Mouse (Mus musculus): ENCODE results near the gene Pigl. TPM values are rescaled to one million over a fixed set of nuclear protein-coding genes. Genes with fewer than 3 reads are reported as not detected.
"Not testable (repeated sequence)": the region's sequence is repeated elsewhere in the genome, so short reads cannot be mapped to it uniquely, and the experiment has no call there.

Gene Pigl
- polyA plus RNA-seq, 1 experiment, result 8.2 TPM

DNA sequence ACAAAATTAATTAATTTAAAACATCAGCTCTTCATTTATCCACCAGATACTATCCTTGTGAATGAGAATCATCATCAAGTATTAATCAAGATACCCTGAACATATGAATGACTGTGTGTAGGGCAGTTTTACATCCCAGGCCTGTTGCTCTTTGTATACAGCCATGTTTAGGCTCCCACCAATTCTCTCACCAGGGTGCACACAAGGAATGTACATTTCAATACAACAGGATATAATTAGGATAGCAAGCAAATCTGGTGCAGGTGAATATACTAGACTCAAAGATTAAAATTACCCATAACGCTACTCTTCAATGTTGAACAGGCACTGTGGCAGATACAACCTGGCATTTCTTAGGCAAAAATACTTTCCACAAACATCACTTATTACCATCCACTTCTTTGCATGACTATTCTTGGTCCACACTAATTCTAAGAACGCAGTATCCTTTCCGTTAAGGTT is 2.2 kb upstream of the Pigl start:
- TF ChIP-seq POLR2A (IDR thresholded peaks at IDR 0.05; ENCODE audit: borderline replicate concordance, extremely low read depth, insufficient read depth, insufficient read length, poor library complexity, severe bottlenecking), result no peak
- no peak for TF ChIP-seq CTCF (IDR thresholded peaks at IDR 0.05; ENCODE audit: borderline replicate concordance, extremely low read depth, insufficient read depth, insufficient read length)
- DNase-seq (ENCODE audit: low read depth), result peak; percentile 56

DNA sequence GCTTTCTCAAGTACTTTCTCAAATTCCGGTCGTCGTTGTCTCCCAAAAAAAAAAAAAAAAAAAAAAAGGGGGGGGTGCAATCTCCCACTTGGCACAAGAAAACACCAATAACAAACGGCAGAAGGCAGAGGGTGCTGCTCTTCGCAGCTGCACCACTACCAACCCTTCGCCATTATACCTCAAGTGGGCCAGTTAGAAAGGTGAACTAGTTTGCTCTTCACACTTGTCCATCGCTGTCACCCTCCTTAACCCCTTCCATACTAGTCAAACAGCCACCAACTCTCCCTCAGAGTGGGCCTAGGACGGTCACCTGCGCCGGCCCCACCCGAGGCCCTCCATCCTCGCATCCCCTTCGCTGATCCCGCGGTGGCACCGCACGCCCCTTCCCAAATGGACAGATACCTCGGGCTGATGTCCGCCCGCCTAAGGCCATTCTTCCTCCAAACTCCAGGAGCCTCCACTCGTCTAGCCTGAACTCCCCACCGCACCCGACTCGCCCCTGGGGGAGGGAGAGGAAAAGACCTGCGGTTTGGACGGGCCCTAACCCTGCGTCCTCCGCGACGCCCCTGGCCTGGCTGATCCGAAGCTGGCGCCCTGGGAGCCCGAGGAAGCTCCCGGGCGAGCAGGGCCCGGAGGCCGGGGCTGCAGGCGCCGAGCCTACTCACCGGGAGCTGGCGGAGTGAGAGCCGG is 1.6 kb upstream of the Pigl start:
- DNase-seq (ENCODE audit: low read depth), result peak; percentile 86
- TF ChIP-seq POLR2A (IDR thresholded peaks at IDR 0.05; ENCODE audit: borderline replicate concordance, extremely low read depth, insufficient read depth, insufficient read length, poor library complexity, severe bottlenecking) (peak; percentile 9; the same call in 1 of the 2 replicates), CTCF (IDR thresholded peaks at IDR 0.05; ENCODE audit: borderline replicate concordance, extremely low read depth, insufficient read depth, insufficient read length) (peak; percentile 22; the same call in 1 of the 2 replicates)

GRCm38 (mm10) chr11:62457241-62457890 is 894 bp upstream of the Pigl start:
- peak; percentile 96 for DNase-seq (ENCODE audit: low read depth)
- TF ChIP-seq POLR2A (IDR thresholded peaks at IDR 0.05; ENCODE audit: borderline replicate concordance, extremely low read depth, insufficient read depth, insufficient read length, poor library complexity, severe bottlenecking), result peak; percentile 88
- TF ChIP-seq CTCF (IDR thresholded peaks at IDR 0.05; ENCODE audit: borderline replicate concordance, extremely low read depth, insufficient read depth, insufficient read length), result no peak

DNA sequence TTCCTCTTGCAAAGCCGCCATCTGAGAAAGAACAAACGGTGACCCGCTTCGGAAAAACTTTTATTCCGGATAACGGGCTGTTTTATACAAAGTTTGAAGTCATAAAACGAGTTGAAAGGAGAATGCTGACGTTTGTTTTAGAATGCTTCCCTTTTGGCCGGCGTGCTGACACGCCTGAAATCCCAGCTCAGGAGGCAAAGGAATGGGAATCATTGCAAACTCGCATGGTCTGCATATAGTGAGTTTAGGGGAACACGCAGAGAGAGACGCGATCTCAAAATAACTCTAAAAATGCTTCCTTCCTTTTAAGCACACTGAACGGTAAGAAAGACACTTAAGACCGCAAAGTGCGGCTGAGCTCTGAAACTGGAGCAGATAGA is 379 bp upstream of the Pigl start:
- TF ChIP-seq CTCF (IDR thresholded peaks at IDR 0.05; ENCODE audit: borderline replicate concordance, extremely low read depth, insufficient read depth, insufficient read length), result no peak
- TF ChIP-seq POLR2A (IDR thresholded peaks at IDR 0.05; ENCODE audit: borderline replicate concordance, extremely low read depth, insufficient read depth, insufficient read length, poor library complexity, severe bottlenecking), result no peak
- no peak for DNase-seq (ENCODE audit: low read depth)

DNA sequence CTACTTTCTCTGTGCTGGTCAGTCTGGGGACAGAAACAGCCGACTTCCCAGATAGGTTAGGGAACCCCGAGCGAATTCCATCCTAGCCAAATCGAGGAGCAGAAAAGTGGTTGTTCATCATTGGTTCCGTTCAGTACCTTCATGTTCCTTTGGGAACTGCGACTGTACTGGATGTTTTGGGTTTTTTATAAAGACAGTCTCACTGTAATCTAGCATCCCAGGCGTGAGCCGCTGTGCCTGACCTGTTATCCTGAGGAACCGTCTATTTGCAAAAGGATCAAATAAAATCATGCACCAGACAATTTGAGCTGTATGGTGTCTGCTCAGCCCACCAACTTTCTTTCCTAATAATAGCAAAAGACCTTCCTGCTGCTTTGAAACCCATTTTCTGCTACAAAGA is 520 bp downstream of the Pigl start:
- no peak for TF ChIP-seq POLR2A (IDR thresholded peaks at IDR 0.05; ENCODE audit: borderline replicate concordance, extremely low read depth, insufficient read depth, insufficient read length, poor library complexity, severe bottlenecking)
- TF ChIP-seq CTCF (IDR thresholded peaks at IDR 0.05; ENCODE audit: borderline replicate concordance, extremely low read depth, insufficient read depth, insufficient read length), result no peak
- DNase-seq (ENCODE audit: low read depth), result no peak

DNA sequence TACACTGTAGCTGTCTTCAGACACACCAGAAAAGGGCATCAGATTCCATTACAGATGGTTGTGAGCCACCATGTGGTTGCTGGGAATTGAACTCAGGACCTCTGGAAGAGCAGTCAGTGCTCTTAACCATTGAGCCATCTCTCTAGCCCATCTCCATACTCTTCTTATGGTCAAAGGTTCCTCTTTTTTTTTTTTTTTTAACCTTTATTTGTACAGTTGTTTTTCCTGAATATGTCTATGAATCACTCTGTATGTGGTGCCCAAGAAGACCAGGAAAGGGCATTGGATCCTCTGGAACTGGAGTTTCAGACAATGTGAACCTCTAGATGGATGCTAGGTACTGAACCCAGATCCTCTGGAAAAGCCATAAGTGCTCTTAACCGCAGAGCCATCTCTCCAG is 4.3 kb downstream of the Pigl start:
- DNase-seq (ENCODE audit: low read depth), result not testable (repeated sequence)

DNA sequence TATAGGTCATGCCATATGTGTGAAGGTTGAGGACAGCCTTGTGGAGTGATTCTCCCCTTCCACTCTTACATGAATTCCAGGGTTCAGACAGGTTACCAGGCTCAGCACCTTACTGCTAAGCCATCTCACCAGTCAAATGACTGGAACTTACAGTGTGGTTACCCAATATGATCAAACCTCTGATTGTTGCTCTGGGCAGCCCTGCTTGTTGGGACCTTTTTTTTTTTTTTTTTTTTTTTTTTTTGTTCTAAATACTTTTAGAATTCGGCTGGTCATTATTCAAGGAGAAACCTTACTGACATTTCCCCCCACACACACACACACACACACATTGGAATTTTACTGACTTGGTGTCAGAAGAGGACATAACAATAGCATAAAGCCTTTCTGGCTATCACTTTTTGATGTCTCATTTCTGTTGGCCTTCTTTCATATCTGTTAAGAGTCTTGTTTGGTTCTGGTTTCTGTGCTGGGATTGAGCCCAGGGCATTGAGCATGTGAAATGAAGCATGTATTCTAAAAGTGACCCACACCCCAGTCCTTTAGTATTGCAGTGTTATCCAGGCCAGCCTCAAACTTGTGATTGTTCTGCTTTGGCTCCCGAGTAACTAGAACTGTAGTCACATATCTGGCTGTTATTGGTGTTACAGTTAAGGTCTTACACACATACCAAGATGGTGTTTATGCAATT is 5.1 kb downstream of the Pigl start:
- TF ChIP-seq CTCF (IDR thresholded peaks at IDR 0.05; ENCODE audit: borderline replicate concordance, extremely low read depth, insufficient read depth, insufficient read length) (no peak), POLR2A (IDR thresholded peaks at IDR 0.05; ENCODE audit: borderline replicate concordance, extremely low read depth, insufficient read depth, insufficient read length, poor library complexity, severe bottlenecking) (no peak)
- peak; percentile 8 for DNase-seq (ENCODE audit: low read depth)

- DNase-seq (ENCODE audit: low read depth), result no peak
- TF ChIP-seq POLR2A (IDR thresholded peaks at IDR 0.05; ENCODE audit: borderline replicate concordance, extremely low read depth, insufficient read depth, insufficient read length, poor library complexity, severe bottlenecking), result no peak
- TF ChIP-seq CTCF (IDR thresholded peaks at IDR 0.05; ENCODE audit: borderline replicate concordance, extremely low read depth, insufficient read depth, insufficient read length), result no peak
These were observed 6.4 kb downstream of the Pigl start for GRCm38 (mm10) chr11:62464696-62465095.

GRCm38 (mm10) chr11:62465849-62466248 is 7.6 kb downstream of the Pigl start:
- no peak for DNase-seq (ENCODE audit: low read depth)
- TF ChIP-seq CTCF (IDR thresholded peaks at IDR 0.05; ENCODE audit: borderline replicate concordance, extremely low read depth, insufficient read depth, insufficient read length) (no peak), POLR2A (IDR thresholded peaks at IDR 0.05; ENCODE audit: borderline replicate concordance, extremely low read depth, insufficient read depth, insufficient read length, poor library complexity, severe bottlenecking) (no peak)

GRCm38 (mm10) chr11:62466546-62466945 is 8.3 kb downstream of the Pigl start:
- no peak for DNase-seq (ENCODE audit: low read depth)
- TF ChIP-seq POLR2A (IDR thresholded peaks at IDR 0.05; ENCODE audit: borderline replicate concordance, extremely low read depth, insufficient read depth, insufficient read length, poor library complexity, severe bottlenecking) (no peak), CTCF (IDR thresholded peaks at IDR 0.05; ENCODE audit: borderline replicate concordance, extremely low read depth, insufficient read depth, insufficient read length) (no peak)

DNA sequence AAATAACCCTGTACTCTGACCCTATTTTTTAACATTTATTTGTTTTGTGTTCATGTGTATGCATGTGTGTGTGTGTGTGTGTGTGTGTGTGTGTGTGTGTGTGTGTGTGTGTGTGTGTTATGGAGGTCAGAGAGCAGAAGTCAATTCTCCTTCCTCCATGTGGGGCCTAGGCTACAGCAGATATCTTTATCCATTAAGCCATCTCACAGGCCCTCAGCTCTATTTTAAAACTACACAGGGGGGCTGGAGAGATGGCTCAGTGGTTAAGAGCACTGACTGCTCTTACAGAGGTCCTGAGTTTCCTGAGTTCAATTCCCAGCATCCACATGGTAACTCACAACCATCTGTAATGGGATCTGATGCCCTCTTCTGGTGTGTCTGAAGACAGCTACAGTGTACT is 9.0 kb downstream of the Pigl start:
- DNase-seq (ENCODE audit: low read depth), result not testable (repeated sequence)

DNA sequence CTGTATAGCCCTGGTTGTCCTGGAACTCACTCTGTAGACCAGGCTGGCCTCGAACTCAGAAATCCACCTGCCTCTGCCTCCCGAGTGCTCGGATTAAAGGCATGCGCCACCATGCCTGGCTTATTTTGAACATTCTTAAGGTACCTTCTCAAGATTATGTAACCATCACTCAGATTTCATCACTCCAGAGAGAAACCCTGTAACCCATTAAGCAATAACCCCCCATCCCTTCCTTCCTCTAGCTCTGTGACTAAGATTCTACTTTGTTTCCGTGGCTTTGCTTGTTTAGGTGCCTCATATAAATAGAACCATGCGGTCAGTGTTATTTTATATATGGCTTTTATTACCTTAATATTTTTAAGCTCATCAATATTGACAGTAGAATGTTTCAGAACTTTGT is 12.2 kb downstream of the Pigl start:
- TF ChIP-seq CTCF (IDR thresholded peaks at IDR 0.05; ENCODE audit: borderline replicate concordance, extremely low read depth, insufficient read depth, insufficient read length), result no peak
- no peak for TF ChIP-seq POLR2A (IDR thresholded peaks at IDR 0.05; ENCODE audit: borderline replicate concordance, extremely low read depth, insufficient read depth, insufficient read length, poor library complexity, severe bottlenecking)
- DNase-seq (ENCODE audit: low read depth), result no peak

Data from brain, embryonic 14.5 days (tissue).